8 mouse cellular contexts compared by ENCODE assay signal in the genomic region with DNA sequence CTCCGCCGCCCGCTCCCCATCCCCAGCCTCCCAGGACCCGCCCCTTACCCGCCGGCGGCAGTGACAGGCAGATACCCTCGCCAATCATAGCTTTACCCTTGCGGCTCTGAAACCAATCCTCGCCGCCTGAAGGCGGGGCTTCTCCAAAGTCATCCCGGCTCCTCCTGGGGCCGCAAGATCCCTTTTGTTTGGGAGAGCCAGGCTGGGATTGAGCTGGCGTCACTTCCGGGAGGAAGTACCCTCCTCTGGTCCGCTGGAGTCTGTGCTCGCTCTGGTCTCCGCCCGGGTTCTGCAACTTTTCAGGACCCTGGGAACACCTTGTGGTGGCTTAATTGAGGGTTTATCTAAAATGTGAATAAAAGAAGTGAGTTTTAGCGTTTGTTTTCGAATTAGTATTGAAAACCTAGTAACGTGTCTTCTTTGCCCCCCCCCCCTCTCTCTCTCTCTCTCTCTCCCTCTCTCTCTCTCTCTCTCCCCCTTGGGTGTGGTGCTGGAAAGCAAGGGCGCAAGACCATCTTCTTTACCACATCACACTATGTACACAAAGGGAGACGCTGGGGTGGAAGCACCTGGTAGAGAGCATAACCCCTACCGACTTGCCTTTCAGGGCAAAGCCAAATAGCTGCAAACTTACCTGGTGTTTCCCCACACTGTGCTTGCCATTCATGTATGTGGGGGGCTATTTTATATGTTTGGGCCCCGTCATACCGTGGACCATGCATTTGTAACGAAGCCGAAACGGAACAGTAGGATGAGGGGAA. TPM values are rescaled to one million over a fixed set of nuclear protein-coding genes. Genes with fewer than 3 reads are reported as not detected.
DNase-seq lines count a peak whose midpoint lies in the region.

Gene Cttnbp2nl, minus strand, starts transcription at position 210 of the 761 bp plus-strand sequence.

- peak; percentile 68 for DNase-seq in T-cell, adult 2 months (ENCODE audit: low spot score)
- peak; percentile 99 for DNase-seq in cerebellum, postnatal 36 days
- DNase-seq in gastrocnemius, adult 8-10 months (ENCODE audit: low spot score in 2 of 2), result peak; percentile 95 to 96
- peak; percentile 98 for DNase-seq in hindlimb bud, embryonic 11.5 days (ENCODE audit: extremely low spot score, low read depth, low spot score)
- DNase-seq in left cerebral cortex, adult 8-10 months (ENCODE audit: low spot score in 2 of 2), result peak; percentile 98
- peak; percentile 98 for DNase-seq in right cerebral cortex, postnatal 14 days
- DNase-seq in urinary bladder, postnatal 36 days (ENCODE audit: low spot score in 2 of 2), result peak; percentile 95 to 98

- no peaks in the 10 kb centered on the region for H3K36me3 ChIP-seq in megakaryocyte, embryonic 14.5 days (replicated peaks; ENCODE audit: low read length)

- H3K4me1 ChIP-seq in megakaryocyte, embryonic 14.5 days, result peaks cover 24% of the 10 kb centered on the region

- no peaks in the 10 kb centered on the region for H3K9me3 ChIP-seq in megakaryocyte, embryonic 14.5 days

- H3K27me3 ChIP-seq in megakaryocyte, embryonic 14.5 days (replicated peaks), result peaks cover 54% of the 10 kb centered on the region

- peak within 1 kb of the TSS; percentile 91 for H3K4me3 ChIP-seq in megakaryocyte, embryonic 14.5 days (replicated peaks)

RNA-seq across cellular contexts. Expression of gene Cttnbp2nl, which starts in this region (rescaled TPM):
- 1 to 10 TPM; 2.7 to 5.5 (median 4.0) TPM for total RNA-seq in gastrocnemius, adult 8-10 months (2022)
- total RNA-seq in left cerebral cortex, adult 8-10 months (2022), result 10 to 100 TPM; 25.6 to 34.7 (median 29.9) TPM
- polyA plus RNA-seq in megakaryocyte, embryonic 14.5 days (2012; ENCODE audit: insufficient read depth, low replicate concordance), result 2.2 TPM in 1 of 2 replicates, not detected in the other

Comparison
In these comparisons a context has a peak if more than half of its experiments do, and no peak if none do; other contexts are left out.
1. Peak in every context shown above with its lines: DNase-seq and H3K4me3 ChIP-seq.
2. RNA of gene Cttnbp2nl (total RNA-seq): 25.6 to 34.7 TPM in left cerebral cortex, adult 8-10 months; 2.7 to 5.5 TPM in gastrocnemius, adult 8-10 months; every median in the first group is over 4 times any median in the second.